Mouse (Mus musculus): ENCODE measurements around the gene Ypel2.

The Ypel2 gene

GRCm38 (mm10) chr11:86895567-86895966 lies 97.9 kb downstream of the Ypel2 start:
- no peak for DNase-seq (ENCODE audit: low read depth, low spot score)

GRCm38 (mm10) chr11:86895156-86895555 lies 98.4 kb downstream of the Ypel2 start:
- no peak for DNase-seq (ENCODE audit: low read depth, low spot score)

- DNase-seq (ENCODE audit: low read depth, low spot score) = peak; percentile 80
Observed at GRCm38 (mm10) chr11:86894171-86894577, 99.3 kb downstream of the Ypel2 start.

DNA sequence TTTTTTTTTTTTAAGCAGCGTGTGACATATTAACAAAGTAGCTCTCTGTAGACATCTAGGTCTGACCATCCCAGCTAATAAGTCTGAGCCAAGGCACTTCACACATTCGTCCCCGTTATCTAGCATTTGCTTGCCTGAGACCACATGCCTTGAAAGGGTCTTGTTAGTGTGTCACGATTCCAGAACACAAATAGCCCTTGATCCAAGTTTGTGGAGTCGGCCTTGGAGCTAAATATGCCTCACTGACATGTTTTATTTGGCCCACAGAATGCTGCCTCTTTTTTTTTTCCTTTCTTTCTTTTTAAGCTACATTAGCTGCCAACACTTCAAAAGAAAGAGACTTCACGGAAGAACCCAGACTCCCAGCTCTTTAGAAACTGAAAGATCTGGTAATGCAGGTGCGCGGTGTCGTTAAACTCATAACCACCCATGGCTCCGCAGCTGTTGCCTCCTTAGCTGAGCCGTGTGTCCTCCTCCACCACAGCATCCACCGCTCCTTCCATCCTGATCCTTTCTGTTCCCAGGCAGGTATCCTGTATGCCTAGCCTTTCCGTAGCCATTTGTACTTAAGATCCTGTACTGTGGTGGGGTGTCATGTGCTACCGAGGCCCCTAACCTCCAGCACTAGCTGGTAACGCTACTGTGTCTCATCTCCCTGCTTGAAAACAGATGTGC lies 100.4 kb downstream of the Ypel2 start:
- DNase-seq (ENCODE audit: low read depth, low spot score) = peak; percentile 64

Data from CD4-positive, CD25-positive, alpha-beta regulatory T cell, adult 2 months (primary cell).